Mouse (Mus musculus) adrenal gland, adult (tissue): ENCODE results near the gene Eea1.
A peak's percentile ranks its signal among the peaks of the same experiment; 100 is the strongest.

Source experiments
- DNase-seq, 2 experiments: peaks; one replicate each; pipeline ENCODE4 v3.0.0; 2022 to 2023; ENCODE audit warnings: low spot score in 1 of 2; ENCODE audit not compliant: inconsistent age in 2 of 2

The Eea1 gene

GRCm38 (mm10) chr10:95945086-95945485 is 4.6 kb downstream of the Eea1 start:
- no peak for DNase-seq

DNA sequence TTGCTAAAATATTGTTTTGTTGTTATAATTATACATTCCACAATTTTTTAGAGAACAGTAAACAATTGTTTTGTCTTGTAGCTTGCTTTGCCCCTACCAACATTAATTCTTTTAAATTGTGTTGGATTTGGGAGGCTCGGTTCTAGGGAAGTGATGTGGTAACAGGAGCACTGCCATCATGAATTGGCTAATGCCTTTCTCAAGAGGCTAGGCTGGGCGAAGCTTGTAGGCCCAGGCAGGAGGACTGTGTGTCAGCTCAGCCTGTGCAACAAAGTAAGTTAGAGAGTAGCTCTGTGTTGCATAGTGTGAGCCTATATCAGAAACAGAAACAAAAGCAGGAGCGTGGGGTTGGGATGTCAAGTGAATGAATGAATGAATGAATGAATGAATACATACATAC is 9.0 kb downstream of the Eea1 start:
- no peak for DNase-seq

DNA sequence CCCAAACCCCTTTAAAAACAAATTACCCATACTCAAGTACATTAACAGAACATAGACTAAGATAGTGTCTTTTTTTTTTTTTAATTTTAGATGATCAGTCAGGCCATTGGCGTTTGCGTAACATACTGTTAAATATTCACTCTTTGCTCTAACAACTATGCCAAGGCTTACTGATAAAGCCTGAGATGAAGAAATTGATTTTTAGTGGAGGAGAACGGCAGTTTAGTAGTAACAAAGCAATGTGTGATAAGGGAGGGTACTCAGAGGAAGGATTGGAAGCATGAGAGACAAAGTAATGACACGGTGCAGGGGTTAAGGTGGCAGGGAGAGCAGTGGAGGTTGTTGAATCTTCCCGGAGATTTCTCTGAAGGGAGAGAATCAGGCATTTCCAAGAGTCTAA is 9.7 kb downstream of the Eea1 start:
- no peak for DNase-seq

GRCm38 (mm10) chr10:95950797-95951196 is 10.3 kb downstream of the Eea1 start:
- DNase-seq: no peak

- no peak for DNase-seq
Measured at GRCm38 (mm10) chr10:95951346-95951745, 10.9 kb downstream of the Eea1 start.

DNA sequence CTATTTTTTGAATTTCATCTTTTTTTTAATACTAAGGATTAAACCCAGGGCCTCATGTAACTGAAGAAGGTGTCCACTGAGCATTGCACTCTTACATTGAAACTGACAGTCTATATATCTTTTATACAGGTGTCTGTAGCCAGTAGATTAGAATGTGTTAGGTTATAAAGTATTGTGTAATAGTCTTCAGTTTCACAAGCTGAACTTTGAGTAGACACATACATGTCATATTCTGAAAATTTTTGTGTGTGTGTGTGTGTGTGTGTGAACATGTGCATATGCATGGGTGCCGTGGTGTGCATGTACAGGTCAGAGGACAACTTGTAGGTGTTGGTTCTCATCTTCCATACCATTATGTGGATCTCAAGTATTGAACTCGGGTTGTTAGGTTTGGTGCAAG is 16.2 kb downstream of the Eea1 start:
- no peak for DNase-seq

DNA sequence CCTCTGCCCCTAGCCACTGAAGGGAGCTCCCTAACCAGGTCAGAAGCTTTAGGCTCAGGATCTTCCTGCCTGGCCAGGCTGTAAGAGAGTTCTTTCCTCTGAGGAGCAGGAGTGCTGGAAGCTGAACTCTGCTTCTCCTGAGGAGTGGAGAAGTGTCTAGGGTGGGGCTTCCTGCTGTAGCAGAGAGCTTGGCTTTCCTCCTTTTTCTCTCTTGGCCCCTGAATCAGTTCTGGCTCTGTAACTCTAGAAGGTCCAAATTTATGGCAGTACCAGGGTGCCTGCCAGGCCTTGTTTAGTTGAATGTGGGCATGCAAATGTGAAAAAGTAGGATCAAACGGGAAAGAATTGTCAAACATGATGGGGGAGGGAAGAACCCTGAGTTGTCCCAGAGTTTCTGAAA is 17.1 kb downstream of the Eea1 start:
- DNase-seq: no peak

GRCm38 (mm10) chr10:95964679-95965078 is 24.2 kb downstream of the Eea1 start:
- DNase-seq: no peak

- DNase-seq: no peak
Measured at GRCm38 (mm10) chr10:95969694-95970093, 29.2 kb downstream of the Eea1 start.

DNA sequence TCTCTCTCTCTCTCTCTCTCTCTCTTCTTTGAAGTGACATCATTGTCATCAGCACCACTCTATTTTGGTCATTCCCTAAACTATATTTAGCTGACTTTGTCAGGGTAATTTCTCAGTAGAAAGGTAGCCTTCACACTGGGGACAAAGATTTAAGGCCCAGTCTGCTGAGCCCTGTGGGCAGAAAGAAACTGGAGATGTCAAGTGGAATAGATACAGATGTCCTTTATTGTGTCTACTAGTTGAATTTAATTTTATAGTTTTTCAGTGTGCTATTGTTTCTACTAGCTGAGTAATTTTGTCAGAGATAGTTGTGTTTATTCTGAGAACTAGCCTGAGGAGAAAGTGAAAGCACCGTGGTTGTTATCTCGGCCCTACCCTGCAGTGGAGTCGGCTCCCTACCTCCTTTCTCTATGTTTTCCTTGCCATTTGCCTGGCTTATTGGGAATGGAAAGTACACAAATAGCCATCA is 30.3 kb downstream of the Eea1 start:
- peak in 1 of 2 experiments; percentile 53 for DNase-seq

GRCm38 (mm10) chr10:95971341-95971740 is 30.9 kb downstream of the Eea1 start:
- DNase-seq: peak in 1 of 2 experiments; percentile 40

DNA sequence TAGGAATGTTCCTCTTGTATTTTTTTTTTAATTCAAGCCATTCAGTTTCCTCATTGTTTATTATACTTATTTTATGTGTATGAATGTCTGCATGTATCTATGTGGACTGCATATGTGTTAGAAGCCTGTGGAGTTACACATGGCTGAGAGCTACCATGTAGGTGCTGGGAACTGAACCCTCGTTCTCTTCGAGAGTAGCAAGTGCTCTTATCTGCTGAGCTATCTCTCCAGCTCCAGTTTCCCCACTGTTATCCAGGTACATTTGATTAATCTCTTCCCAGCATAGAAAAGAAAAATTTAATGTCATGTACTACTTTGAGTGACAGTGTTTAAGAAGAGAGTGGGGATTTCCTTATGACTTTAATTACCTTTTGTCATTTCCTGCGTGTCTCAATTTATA is 31.5 kb downstream of the Eea1 start:
- no peak for DNase-seq

GRCm38 (mm10) chr10:95974462-95974861 is 34.0 kb downstream of the Eea1 start:
- no peak for DNase-seq

- DNase-seq: no peak
Measured at GRCm38 (mm10) chr10:95976798-95977197, 36.3 kb downstream of the Eea1 start.

GRCm38 (mm10) chr10:95989731-95990130 is 49.3 kb downstream of the Eea1 start:
- no peak for DNase-seq

GRCm38 (mm10) chr10:95991176-95991575 is 50.7 kb downstream of the Eea1 start:
- peak in 1 of 2 experiments; percentile 85 for DNase-seq

GRCm38 (mm10) chr10:96000904-96001303 is 60.5 kb downstream of the Eea1 start:
- peak in 1 of 2 experiments; percentile 46 for DNase-seq

DNA sequence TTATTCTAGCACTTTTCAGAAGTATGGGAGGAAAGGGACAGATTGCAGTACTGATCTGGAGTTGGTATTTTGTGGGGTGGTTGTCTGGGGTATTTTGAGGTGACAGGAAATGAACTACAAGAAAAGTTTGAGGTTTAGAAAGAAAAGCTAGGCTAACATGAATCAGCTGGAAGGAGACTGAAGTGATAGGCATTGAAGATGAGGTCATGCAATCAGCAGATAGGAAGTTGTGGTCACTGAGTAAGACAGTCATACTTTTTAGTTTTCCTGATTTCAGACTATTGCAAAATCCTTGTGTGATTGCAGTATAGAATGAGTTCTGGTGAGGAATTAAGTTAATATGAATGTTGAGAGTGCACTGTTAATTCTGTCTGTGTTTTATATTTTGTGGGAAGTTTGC is 75.3 kb downstream of the Eea1 start:
- peak in 1 of 2 experiments; percentile 62 for DNase-seq

GRCm38 (mm10) chr10:96017418-96017817 is 77.0 kb downstream of the Eea1 start:
- DNase-seq: no peak

DNA sequence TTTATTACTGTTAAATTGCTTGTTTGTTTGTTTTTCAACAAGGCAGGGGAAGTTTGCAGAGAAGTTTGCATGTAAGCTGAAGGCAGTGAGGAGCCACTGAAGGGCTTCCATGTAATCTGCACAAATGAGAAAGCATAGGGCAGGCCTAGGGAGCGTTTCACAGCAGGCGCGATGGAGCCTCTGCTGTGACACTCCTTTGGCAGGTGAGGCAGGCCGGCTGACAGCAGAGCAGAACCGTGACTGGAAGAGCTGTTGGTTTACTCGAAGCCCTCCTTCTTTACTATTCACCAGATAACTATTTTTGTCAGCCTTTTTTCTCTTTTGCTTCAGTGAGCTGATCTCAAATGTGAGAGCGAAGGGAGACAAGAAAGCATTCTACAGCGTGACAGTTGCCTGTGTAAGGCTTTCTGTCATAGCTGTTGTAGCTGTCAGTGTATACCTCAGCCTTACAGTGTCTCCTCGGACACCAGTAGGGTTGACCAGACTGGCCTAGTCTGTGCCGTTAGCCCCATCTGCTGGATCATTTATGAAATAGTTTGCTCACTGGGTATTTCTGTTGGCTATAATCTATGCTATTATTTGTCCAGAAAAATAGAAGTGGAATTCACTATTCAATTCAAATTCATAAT is 93.0 kb downstream of the Eea1 start:
- DNase-seq: peak; percentile 27 to 73

- DNase-seq: no peak
Measured at GRCm38 (mm10) chr10:96034106-96034505, 93.7 kb downstream of the Eea1 start.

GRCm38 (mm10) chr10:96035951-96036350 is 95.5 kb downstream of the Eea1 start:
- no peak for DNase-seq

DNA sequence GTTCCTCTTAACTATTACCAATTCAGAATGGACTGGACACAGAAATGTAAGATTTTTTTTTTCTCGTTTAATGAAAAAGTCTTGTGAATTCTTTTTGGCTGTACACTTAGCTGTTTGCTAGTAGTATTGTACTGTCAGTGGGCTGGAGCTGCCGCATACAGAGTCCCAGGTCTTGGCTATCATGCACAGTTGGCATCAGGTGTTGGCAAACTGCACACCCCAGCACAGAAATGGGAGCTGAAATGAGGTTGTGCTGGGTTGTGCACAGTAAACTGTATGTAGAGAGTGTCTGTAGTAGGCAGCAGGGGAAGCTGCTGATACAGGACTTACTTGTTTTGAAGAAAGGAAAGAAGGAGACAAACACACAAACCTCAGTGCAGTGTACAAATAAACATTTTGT is 103.8 kb downstream of the Eea1 start:
- DNase-seq: no peak
